Mouse (Mus musculus) heart, embryonic 11.5 days (tissue): ENCODE data around the gene Mybl2. TPM values are rescaled to one million over a fixed set of nuclear protein-coding genes. Genes with fewer than 3 reads are reported as not detected.

Experiments used
- ATAC-seq: fragments of 200-750 bp; cut with Nextera tagmentation; replicated peaks from 2 replicates; pipeline ENCODE4 v1.8.0; 2017; ENCODE audit warnings: moderate library complexity; ENCODE audit not compliant: insufficient number of reproducible peaks, low FRiP score, low TSS enrichment
- H3K27ac ChIP-seq: fragments of 300-500 bp; sonication (generic); 2 replicates; pipeline ENCODE4 v1.5.1; 2014; ENCODE audit warnings: mild to moderate bottlenecking, low read depth, low read length
- H3K27me3 ChIP-seq: fragments of 300-500 bp; sonication (generic); 2 replicates; pipeline ENCODE4 v1.6.1; 2014; ENCODE audit warnings: mild to moderate bottlenecking, low read length, mixed read lengths; ENCODE audit not compliant: control insufficient read depth, insufficient read depth
- H3K36me3 ChIP-seq: fragments of 300-500 bp; sonication (generic); 2 replicates; pipeline ENCODE4 v1.6.1; 2014; ENCODE audit warnings: mild to moderate bottlenecking, low read length, moderate library complexity, mixed read lengths; ENCODE audit not compliant: control insufficient read depth, insufficient read depth
- H3K4me1 ChIP-seq: fragments of 300-500 bp; sonication (generic); 2 replicates; pipeline ENCODE4 v1.6.1; 2014; ENCODE audit warnings: low read length; ENCODE audit not compliant: control insufficient read depth, insufficient read depth
- H3K4me2 ChIP-seq: fragments of 300-500 bp; sonication (generic); 2 replicates; pipeline ENCODE4 v1.6.1; 2014; ENCODE audit warnings: mild to moderate bottlenecking, moderate library complexity
- H3K4me3 ChIP-seq: fragments of 300-500 bp; sonication (generic); 2 replicates; pipeline ENCODE4 v1.5.1; 2014; ENCODE audit warnings: low read depth, low read length
- H3K9ac ChIP-seq: fragments of 300-500 bp; sonication (generic); 2 replicates; pipeline ENCODE4 v1.6.1; 2014; ENCODE audit warnings: mild to moderate bottlenecking, low read depth, low read length, moderate library complexity
- H3K9me3 ChIP-seq: fragments of 300-500 bp; sonication (generic); replicated peaks from 2 replicates; pipeline ENCODE4 v1.6.1; 2016; ENCODE audit warnings: low read length; ENCODE audit not compliant: control insufficient read depth
- WGBS: fragments of 180-500 bp; shearing (Covaris S2); extraction: QIAGEN DNeasy Blood & Tissue Kit; methylation state at CpG from one replicate; pipeline ENCODE4 v1.1.7; 2014; ENCODE audit not compliant: insufficient replicate concordance; 5-methylcytosine and 5-hydroxymethylcytosine counted together
- microRNA-seq: library from miRNA; unstranded; fragments of <30 nt; microRNA quantifications from one replicate; pipeline ENCODE4, GENCODE M21; 2016; ENCODE audit warnings: borderline number of aligned reads
- polyA plus RNA-seq: library from polyadenylated mRNA; unstranded; fragments of >200 nt; fragmentation: Nextera tagmentation; extraction: Ambion mirVana; gene quantifications from 2 replicates; pipeline ENCODE4 v1.2.1, GENCODE M21; 2014

Mybl2 gene
- polyA plus RNA-seq, 1 experiment from 2014 or later = 18.3 TPM

- H3K4me2 ChIP-seq = no peak overlapping the region
- WGBS = 86% methylated on average over 5 of the region's 5 CpGs
- no peaks in the 10 kb centered on the region for H3K4me1 ChIP-seq
- H3K9ac ChIP-seq = no peak overlapping the region
- no peak overlapping the region for H3K27ac ChIP-seq
- ATAC-seq = no peak
- no peak overlapping the region for H3K4me3 ChIP-seq
- no peaks in the 10 kb centered on the region for H3K36me3 ChIP-seq
- H3K9me3 ChIP-seq = no peaks in the 10 kb centered on the region
- H3K27me3 ChIP-seq = no peaks in the 10 kb centered on the region
Measured at GRCm38 (mm10) chr2:163132314-163132713, 77.8 kb downstream of the Mybl2 start.

Small RNAs within 50 kb of the gene (microRNA-seq; reads per million reads assigned to microRNA genes)
- gene Gm22174 (not detected), gene Mir7003 (0.34 reads per million)

Other genes with a start within 250 kb of the Mybl2 start
- 155 and 164 TPM in 2 replicates for gene Srsf6, start 123.2 kb upstream of the Mybl2 start, polyA plus RNA-seq
- gene L3mbtl1, start 111.2 kb upstream of the Mybl2 start, polyA plus RNA-seq = not detected in 2 replicates
- not detected in 2 replicates for gene Sgk2, start 67.4 kb upstream of the Mybl2 start, polyA plus RNA-seq
- 39.8 and 44.1 TPM in 2 replicates for gene Ift52, start 37.3 kb upstream of the Mybl2 start, polyA plus RNA-seq
- not detected in 2 replicates for gene Gtsf1l, start 33.2 kb downstream of the Mybl2 start, polyA plus RNA-seq
- gene Tox2, start 148.4 kb downstream of the Mybl2 start, polyA plus RNA-seq = 1.8 and 1.9 TPM in 2 replicates